Mouse (Mus musculus): Measurements from ENCODE around the gene Sec11a. TPM values are rescaled to one million over a fixed set of nuclear protein-coding genes. Genes with fewer than 3 reads are reported as not detected.

Gene Sec11a
- polyA plus RNA-seq, 2 experiments = 50.0 to 89.0 TPM

GRCm38 (mm10) chr7:80875727-80876126 lies 71.9 kb downstream of the Sec11a start:
- 63% methylated on average over 37 of the region's 37 CpGs for WGBS (ENCODE audit: insufficient replicate concordance)
- ATAC-seq (ENCODE audit: insufficient read depth) = no peak

GRCm38 (mm10) chr7:80873631-80874030 lies 73.9 kb downstream of the Sec11a start:
- no peaks in the 10 kb centered on the region for H3K9me3 ChIP-seq (ENCODE audit: control insufficient read depth, low read length)
- WGBS (ENCODE audit: insufficient replicate concordance) = 71% methylated on average over 2 of the region's 2 CpGs
- no peaks in the 10 kb centered on the region for H3K27me3 ChIP-seq (ENCODE audit: control insufficient read depth, insufficient read depth, low read length)
- H3K4me1 ChIP-seq (replicated peaks; ENCODE audit: control insufficient read depth in 2 of 2, insufficient read depth in 2 of 2, low read length in 1 of 2) = no peaks in the 10 kb centered on the region
- H3K4me3 ChIP-seq (ENCODE audit: insufficient read depth in 1 of 2, low read depth in 2 of 2, low read length in 2 of 2) = no peak overlapping the region
- no peak for ATAC-seq (ENCODE audit: insufficient read depth)
- no peak overlapping the region for H3K27ac ChIP-seq
- H3K9ac ChIP-seq (replicated peaks) = no peak overlapping the region
- TF ChIP-seq CTCF (IDR thresholded peaks at IDR 0.05; ENCODE audit: low read depth) (0 out of 2 replicates have a peak, but pooled peaks have one; percentile 8), EP300 (IDR thresholded peaks at IDR 0.05; ENCODE audit: low read depth) (no peak)
- H3K4me2 ChIP-seq (ENCODE audit: low read depth) = no peak overlapping the region
- DNase-seq (ENCODE audit: low read depth in 3 of 3, low spot score in 3 of 3) = no peak
- no peaks in the 10 kb centered on the region for H3K36me3 ChIP-seq (replicated peaks; ENCODE audit: control insufficient read depth, insufficient read depth, low read depth)

More at GRCm38 (mm10) chr7:80875727-80876126, 71.9 kb downstream of the Sec11a start:
- H3K4me2 ChIP-seq (ENCODE audit: low read depth) = no peak overlapping the region
- H3K27ac ChIP-seq = no peak overlapping the region
- H3K36me3 ChIP-seq (replicated peaks; ENCODE audit: control insufficient read depth, insufficient read depth, low read depth) = no peaks in the 10 kb centered on the region
- DNase-seq (ENCODE audit: low read depth in 3 of 3, low spot score in 3 of 3) = no peak
- no peak overlapping the region for H3K4me3 ChIP-seq (ENCODE audit: insufficient read depth in 1 of 2, low read depth in 2 of 2, low read length in 2 of 2)
- no peaks in the 10 kb centered on the region for H3K4me1 ChIP-seq (replicated peaks; ENCODE audit: control insufficient read depth in 2 of 2, insufficient read depth in 2 of 2, low read length in 1 of 2)
- TF ChIP-seq CTCF (IDR thresholded peaks at IDR 0.05; ENCODE audit: low read depth) (peak; percentile 40; the same call in 1 of the 2 replicates), EP300 (IDR thresholded peaks at IDR 0.05; ENCODE audit: low read depth) (no peak)
- no peaks in the 10 kb centered on the region for H3K27me3 ChIP-seq (ENCODE audit: control insufficient read depth, insufficient read depth, low read length)
- H3K9me3 ChIP-seq (ENCODE audit: control insufficient read depth, low read length) = no peaks in the 10 kb centered on the region
- H3K9ac ChIP-seq (replicated peaks) = no peak overlapping the region

GRCm38 (mm10) chr7:80873038-80873437 lies 74.5 kb downstream of the Sec11a start:
- 39% methylated on average over 5 of the region's 5 CpGs for WGBS (ENCODE audit: insufficient replicate concordance)
- no peaks in the 10 kb centered on the region for H3K36me3 ChIP-seq (replicated peaks; ENCODE audit: control insufficient read depth, insufficient read depth, low read depth)
- no peak overlapping the region for H3K27ac ChIP-seq
- DNase-seq (ENCODE audit: low read depth in 3 of 3, low spot score in 3 of 3) (no peak), ATAC-seq (ENCODE audit: insufficient read depth) (no peak)
- H3K9ac ChIP-seq (replicated peaks) = no peak overlapping the region
- no peaks in the 10 kb centered on the region for H3K4me1 ChIP-seq (replicated peaks; ENCODE audit: control insufficient read depth in 2 of 2, insufficient read depth in 2 of 2, low read length in 1 of 2)
- H3K4me3 ChIP-seq (ENCODE audit: insufficient read depth in 1 of 2, low read depth in 2 of 2, low read length in 2 of 2) = no peak overlapping the region
- H3K9me3 ChIP-seq (ENCODE audit: control insufficient read depth, low read length) = no peaks in the 10 kb centered on the region
- no peaks in the 10 kb centered on the region for H3K27me3 ChIP-seq (ENCODE audit: control insufficient read depth, insufficient read depth, low read length)
- no peak overlapping the region for H3K4me2 ChIP-seq (ENCODE audit: low read depth)
- TF ChIP-seq CTCF (IDR thresholded peaks at IDR 0.05; ENCODE audit: low read depth) (no peak), EP300 (IDR thresholded peaks at IDR 0.05; ENCODE audit: low read depth) (no peak)

GRCm38 (mm10) chr7:80868686-80869085 lies 78.9 kb downstream of the Sec11a start:
- Histone ChIP-seq H3K4me3 (ENCODE audit: insufficient read depth in 1 of 2, low read depth in 2 of 2, low read length in 2 of 2) (no peak overlapping the region), H3K9me3 (ENCODE audit: control insufficient read depth, low read length) (no peaks in the 10 kb centered on the region), H3K4me2 (ENCODE audit: low read depth) (no peak overlapping the region), H3K36me3 (replicated peaks; ENCODE audit: control insufficient read depth, insufficient read depth, low read depth) (no peaks in the 10 kb centered on the region), H3K27me3 (ENCODE audit: control insufficient read depth, insufficient read depth, low read length) (no peaks in the 10 kb centered on the region), H3K27ac (no peak overlapping the region), H3K4me1 (replicated peaks; ENCODE audit: control insufficient read depth in 2 of 2, insufficient read depth in 2 of 2, low read length in 1 of 2) (peaks cover 2 to 15% of the 10 kb centered on the region in 2 experiments; a peak in 3 of 4 replicates), H3K9ac (replicated peaks) (no peak overlapping the region)
- no peak for TF ChIP-seq EP300 (IDR thresholded peaks at IDR 0.05; ENCODE audit: low read depth)
- TF ChIP-seq CTCF (IDR thresholded peaks at IDR 0.05; ENCODE audit: low read depth) = no peak
- no peak for DNase-seq (ENCODE audit: low read depth in 3 of 3, low spot score in 3 of 3)
- 71% methylated on average over 2 of the region's 2 CpGs for WGBS (ENCODE audit: insufficient replicate concordance)
- no peak for ATAC-seq (ENCODE audit: insufficient read depth)

GRCm38 (mm10) chr7:80866514-80867147 lies 80.9 kb downstream of the Sec11a start:
- H3K27ac ChIP-seq = no peak overlapping the region
- H3K9me3 ChIP-seq (ENCODE audit: control insufficient read depth, low read length) = no peaks in the 10 kb centered on the region
- peaks cover 2 to 18% of the 10 kb centered on the region in 2 experiments; a peak in 3 of 4 replicates for H3K4me1 ChIP-seq (replicated peaks; ENCODE audit: control insufficient read depth in 2 of 2, insufficient read depth in 2 of 2, low read length in 1 of 2)
- no peak overlapping the region for H3K9ac ChIP-seq (replicated peaks)
- DNase-seq (ENCODE audit: low read depth in 3 of 3, low spot score in 3 of 3) (no peak), ATAC-seq (ENCODE audit: insufficient read depth) (no peak)
- H3K4me2 ChIP-seq (ENCODE audit: low read depth) = no peak overlapping the region
- no peak for TF ChIP-seq EP300 (IDR thresholded peaks at IDR 0.05; ENCODE audit: low read depth)
- no peak for TF ChIP-seq CTCF (IDR thresholded peaks at IDR 0.05; ENCODE audit: low read depth)
- H3K36me3 ChIP-seq (replicated peaks; ENCODE audit: control insufficient read depth, insufficient read depth, low read depth) = no peaks in the 10 kb centered on the region
- H3K4me3 ChIP-seq (ENCODE audit: insufficient read depth in 1 of 2, low read depth in 2 of 2, low read length in 2 of 2) = no peak overlapping the region
- H3K27me3 ChIP-seq (ENCODE audit: control insufficient read depth, insufficient read depth, low read length) = no peaks in the 10 kb centered on the region
- 41% methylated on average over 7 of the region's 7 CpGs for WGBS (ENCODE audit: insufficient replicate concordance)

Data from liver, embryonic 14.5 days (tissue).